Mouse (Mus musculus): ENCODE measurements around the gene Tspyl1. TPM values are rescaled to one million over a fixed set of nuclear protein-coding genes. Genes with fewer than 3 reads are reported as not detected.

Gene Tspyl1
- total RNA-seq, 2 experiments from 2014 or later: 161 to 169 TPM

- H3K27ac ChIP-seq: no peak overlapping the region
- no peak overlapping the region for H3K4me3 ChIP-seq
- intact Hi-C loops (cut with DNase I): no loop called here
- TF ChIP-seq CTCF (IDR thresholded peaks at IDR 0.05): no peak
- no peak for DNase-seq (ENCODE audit: extremely low spot score in 1 of 2, low spot score in 2 of 2)
These were observed 28.1 kb downstream of the Tspyl1 start for GRCm38 (mm10) chr10:34309915-34310685.

DNA sequence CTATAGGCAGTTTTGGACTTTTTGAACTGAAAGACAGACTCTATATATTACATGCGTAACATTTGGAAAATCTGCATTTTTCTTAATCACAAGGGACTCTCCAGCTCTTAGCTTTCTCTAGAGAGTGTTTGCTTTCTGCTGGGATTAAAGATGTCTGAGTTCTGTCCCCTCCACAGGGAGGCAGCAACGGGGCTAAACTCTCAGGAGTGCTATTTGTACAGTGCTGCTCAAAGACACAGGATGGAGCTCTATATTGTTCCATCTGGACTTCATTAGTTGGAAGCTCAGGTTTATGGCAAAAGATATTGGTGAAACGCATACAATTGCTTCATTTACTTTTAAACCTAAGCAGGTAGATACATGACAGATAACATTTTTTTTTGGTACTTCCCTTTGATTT, 30.5 kb downstream of the Tspyl1 start:
- no peak overlapping the region for H3K27ac ChIP-seq
- intact Hi-C loops (cut with DNase I): no loop called here
- TF ChIP-seq CTCF (IDR thresholded peaks at IDR 0.05): peak; percentile 34
- no peak overlapping the region for H3K4me3 ChIP-seq
- DNase-seq (ENCODE audit: extremely low spot score in 1 of 2, low spot score in 2 of 2): no peak

DNA sequence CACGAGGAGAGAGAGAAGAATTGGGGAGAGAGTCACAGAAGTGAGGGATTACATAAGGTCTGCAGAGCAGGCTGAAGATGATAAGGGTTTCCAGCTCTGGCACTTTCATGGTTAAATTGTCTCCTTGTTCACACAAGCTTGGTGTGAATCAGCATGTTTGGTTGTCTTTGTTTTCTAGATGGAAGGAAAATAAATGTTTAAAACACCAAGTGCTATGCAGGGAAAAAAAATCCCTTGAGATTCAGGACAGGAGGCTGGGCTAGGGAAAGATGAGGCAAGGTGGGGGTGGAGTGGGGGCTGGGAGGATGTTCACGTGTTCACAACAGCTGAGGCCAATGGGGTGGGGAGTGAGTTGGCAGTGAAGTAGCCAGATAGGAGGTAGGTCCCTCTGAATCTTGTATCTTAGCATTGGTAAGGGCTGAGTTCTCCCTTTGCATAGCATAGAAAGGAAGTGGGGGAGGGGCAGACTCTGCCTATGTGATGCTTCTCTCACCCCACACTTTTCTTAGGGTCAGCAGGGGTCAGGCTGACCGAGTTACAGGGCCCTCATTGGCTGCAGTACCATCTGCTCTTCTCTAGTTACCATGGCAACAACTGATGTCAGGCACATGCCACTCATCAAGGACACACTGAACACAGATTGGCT, 34.7 kb downstream of the Tspyl1 start:
- intact Hi-C loops (cut with DNase I): no loop called here
- peak; percentile 52 to 71 for DNase-seq (ENCODE audit: extremely low spot score in 1 of 2, low spot score in 2 of 2)
- no peak for TF ChIP-seq CTCF (IDR thresholded peaks at IDR 0.05)
- Histone ChIP-seq H3K4me3 (peak overlapping the region; percentile 23; the same call in 1 of the 2 replicates), H3K27ac (peak overlapping the region; percentile 85)

DNA sequence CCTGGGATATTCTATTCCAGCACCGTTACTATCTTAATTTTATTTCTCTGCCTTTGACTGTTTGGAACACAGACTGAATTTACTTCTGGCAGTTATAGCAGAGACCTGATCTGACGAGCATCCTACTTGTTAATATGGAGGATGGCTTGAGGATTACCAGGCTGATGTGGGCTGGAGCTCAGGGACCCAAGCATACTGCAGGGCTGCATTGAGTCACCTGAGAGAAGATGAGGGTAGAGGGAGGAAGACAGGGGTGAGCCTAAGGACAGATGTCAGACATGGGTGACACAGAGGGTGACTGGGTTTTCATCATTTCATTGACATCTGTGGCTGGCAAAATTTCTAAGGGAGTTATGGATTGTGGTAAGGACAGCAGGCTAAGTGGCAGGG, 35.2 kb downstream of the Tspyl1 start:
- no peak for DNase-seq (ENCODE audit: extremely low spot score in 1 of 2, low spot score in 2 of 2)
- Histone ChIP-seq H3K27ac (peak overlapping the region; percentile 85), H3K4me3 (no peak overlapping the region)
- intact Hi-C loops (cut with DNase I): no loop called here
- TF ChIP-seq CTCF (IDR thresholded peaks at IDR 0.05): no peak

DNA sequence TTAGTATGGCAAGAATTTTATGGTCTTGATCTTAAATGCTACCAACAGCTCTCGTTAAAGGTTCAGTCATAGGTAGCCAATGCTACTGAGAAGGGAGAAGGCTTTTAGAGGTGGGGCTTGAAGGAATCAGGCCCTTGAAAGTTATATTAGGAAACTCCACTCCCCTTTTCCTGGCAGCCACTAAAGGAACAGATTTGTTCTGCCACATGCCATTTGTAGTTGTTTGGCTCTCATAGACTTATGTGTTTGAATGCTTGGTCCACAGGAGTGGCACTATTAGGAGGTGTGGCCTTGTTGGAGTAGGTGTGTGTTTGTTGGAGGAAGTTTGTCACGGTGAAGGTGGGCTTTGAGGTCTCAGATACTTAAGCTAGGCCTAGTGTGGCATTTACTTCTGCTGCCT, 38.8 kb downstream of the Tspyl1 start:
- no peak for TF ChIP-seq CTCF (IDR thresholded peaks at IDR 0.05)
- intact Hi-C loops (cut with DNase I): no loop called here
- Histone ChIP-seq H3K4me3 (no peak overlapping the region), H3K27ac (no peak overlapping the region)
- DNase-seq (ENCODE audit: extremely low spot score in 1 of 2, low spot score in 2 of 2): no peak

- H3K27ac ChIP-seq: no peak overlapping the region
- H3K4me3 ChIP-seq: no peak overlapping the region
- no peak for DNase-seq (ENCODE audit: extremely low spot score in 1 of 2, low spot score in 2 of 2)
- intact Hi-C loops (cut with DNase I): loop anchor here (5.0 kb wide), 2 partner anchors 179 to 339 kb away; no protein-coding TSS in a partner anchor
- TF ChIP-seq CTCF (IDR thresholded peaks at IDR 0.05): peak; percentile 90
These were observed 44.7 kb downstream of the Tspyl1 start for GRCm38 (mm10) chr10:34326701-34327100.

GRCm38 (mm10) chr10:34327144-34327543, 45.2 kb downstream of the Tspyl1 start:
- intact Hi-C loops (cut with DNase I): loop anchor here (5.0 kb wide), 2 partner anchors 180 to 340 kb away; no protein-coding TSS in a partner anchor
- Histone ChIP-seq H3K27ac (no peak overlapping the region), H3K4me3 (no peak overlapping the region)
- TF ChIP-seq CTCF (IDR thresholded peaks at IDR 0.05): no peak
- no peak for DNase-seq (ENCODE audit: extremely low spot score in 1 of 2, low spot score in 2 of 2)

DNA sequence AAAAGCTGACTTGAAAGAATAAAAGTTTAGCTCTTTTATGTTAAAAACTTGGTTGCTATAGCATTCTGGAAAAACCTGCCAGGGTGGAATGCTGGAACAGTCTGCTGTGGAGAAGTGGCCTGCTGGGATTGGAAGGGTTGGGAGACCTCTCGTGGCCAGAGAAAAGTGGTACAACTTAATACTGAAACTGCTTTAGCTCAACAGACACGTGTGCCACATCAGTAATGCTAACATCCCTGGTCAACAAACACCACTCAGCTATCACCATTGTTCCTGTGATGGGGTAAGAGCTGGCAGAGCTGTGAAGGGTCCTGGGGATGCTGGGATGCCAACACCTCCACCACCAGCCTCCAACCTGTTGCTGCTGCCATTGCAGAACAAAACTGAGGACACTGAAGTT, 46.3 kb downstream of the Tspyl1 start:
- peak; percentile 49 to 61 for DNase-seq (ENCODE audit: extremely low spot score in 1 of 2, low spot score in 2 of 2)
- intact Hi-C loops (cut with DNase I): loop anchor here (2.0 to 5.0 kb wide), 3 partner anchors 181 to 341 kb away; partner anchors contain the start of gene Trappc3l
- no peak overlapping the region for H3K27ac ChIP-seq
- H3K4me3 ChIP-seq: no peak overlapping the region
- peak; percentile 67 for TF ChIP-seq CTCF (IDR thresholded peaks at IDR 0.05)

Other genes with a start within 250 kb of the Tspyl1 start
- gene Trappc3l, start 244.6 kb upstream of the Tspyl1 start, total RNA-seq (2021): under 1 TPM in 1 of 2 experiments, not detected in 1; 0.43 TPM
- not detected for gene Calhm4, start 237.9 kb upstream of the Tspyl1 start, total RNA-seq (2021)
- 1 to 10 TPM; 2.7 to 3.2 TPM for gene Calhm5, start 185.7 kb upstream of the Tspyl1 start, total RNA-seq (2021)
- gene Calhm6, start 154.2 kb upstream of the Tspyl1 start, total RNA-seq (2021): under 1 TPM in 1 of 2 experiments, not detected in 1; 0.33 TPM
- 1 to 10 TPM; 6.3 to 7.4 TPM for gene Dse, start 74.5 kb upstream of the Tspyl1 start, total RNA-seq (2021)
- 100 to 1,000 TPM; 386 to 404 TPM for gene Tspyl4, start 15.3 kb downstream of the Tspyl1 start, total RNA-seq (2021)
- gene Col10a1, start 107.8 kb downstream of the Tspyl1 start, total RNA-seq (2021): under 1 TPM; 0.50 to 0.91 TPM
- gene Nt5dc1, start 136.4 kb downstream of the Tspyl1 start, total RNA-seq (2021): 1 to 10 TPM; 2.7 to 3.1 TPM
- under 1 TPM; 0.32 to 0.56 TPM for gene Frk, start 201.2 kb downstream of the Tspyl1 start, total RNA-seq (2021)

Data from left cerebral cortex, adult 2 months (tissue).